Mouse (Mus musculus) mesoderm, embryonic 11.5 days (tissue): Measurements from ENCODE around the gene Olfr309.
"Not testable (repeated sequence)": the region's sequence is repeated elsewhere in the genome, so short reads cannot be mapped to it uniquely, and the experiment has no call there.

ENCODE experiments used
- DNase-seq: peaks from one replicate; pipeline ENCODE4 v3.0.0-alpha.2; 2012; ENCODE audit warnings: low read depth, low spot score

The Olfr309 gene

DNA sequence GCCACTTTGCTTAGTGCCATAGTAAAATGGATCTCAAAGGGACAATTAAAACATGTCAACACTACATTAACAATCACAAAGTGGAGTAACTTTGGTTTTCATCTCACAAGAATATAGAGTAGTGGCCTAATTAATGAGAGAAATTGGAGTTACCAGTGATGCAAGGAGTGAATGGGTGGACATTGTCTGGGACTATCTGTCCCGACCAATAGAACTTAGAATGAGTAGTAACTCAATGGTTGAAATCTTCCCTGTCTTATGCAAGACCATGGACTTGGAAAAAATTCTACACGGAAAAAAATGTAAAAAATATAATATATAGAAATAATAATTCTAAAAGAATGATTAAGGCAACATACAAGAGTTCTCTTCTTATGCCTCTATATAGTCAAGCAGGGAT, at the start of gene Olfr309:
Gene Olfr309 (minus strand): TSS at position 101 of the 400 bp plus-strand sequence.
- no peak for DNase-seq

- DNase-seq, result not testable (repeated sequence)
Observed at GRCm38 (mm10) chr7:86346296-86346695, 32.8 kb upstream of the Olfr309 start.

DNA sequence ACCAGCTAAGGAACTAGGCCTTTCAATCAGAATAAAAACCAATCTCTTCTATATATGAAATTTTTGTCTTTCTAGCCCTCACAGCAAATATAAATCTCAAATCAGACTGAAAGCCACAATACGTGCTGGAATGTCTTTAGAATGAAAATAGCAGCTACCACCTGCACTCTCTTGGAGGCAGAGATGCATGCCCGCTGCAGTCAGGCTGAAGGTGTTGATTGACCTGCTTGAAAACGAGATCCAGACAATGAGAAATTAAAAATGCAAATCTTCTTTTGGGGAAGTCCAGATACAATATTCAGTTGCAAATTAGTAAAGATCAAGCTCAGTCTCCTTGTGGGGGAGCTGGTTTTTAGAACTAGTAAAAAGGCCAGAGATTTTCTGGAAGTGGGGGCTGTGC, 30.7 kb upstream of the Olfr309 start:
- DNase-seq, result no peak

- no peak for DNase-seq
Observed at GRCm38 (mm10) chr7:86342881-86343565, 29.5 kb upstream of the Olfr309 start.

- no peak for DNase-seq
Observed at GRCm38 (mm10) chr7:86337486-86337885, 24.0 kb upstream of the Olfr309 start, which contains the start of gene Olfr307. TSS of gene Olfr307 (minus strand) at chr7:86337586.

DNA sequence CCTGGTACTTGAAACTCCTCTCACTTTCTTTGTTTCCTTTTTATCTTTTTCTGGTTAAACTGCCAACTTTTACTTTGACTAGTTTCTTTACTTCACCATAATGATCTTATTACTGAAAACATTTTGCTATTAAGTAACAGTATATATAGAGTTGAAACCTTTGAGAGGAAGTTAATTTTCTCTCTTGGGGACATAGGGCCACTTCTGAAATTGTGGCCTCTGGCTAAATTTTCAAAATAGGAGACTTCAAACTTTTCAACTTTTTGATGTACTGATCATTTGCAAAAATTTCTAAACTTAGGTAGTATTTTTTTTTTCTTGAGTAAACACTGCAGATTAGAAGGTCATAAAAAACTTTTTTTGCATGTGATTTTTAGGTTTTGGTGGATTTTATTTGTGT, 12.0 kb upstream of the Olfr309 start, which contains the start of gene Olfr308:
Gene Olfr308 (minus strand): TSS at position 101 of the 400 bp plus-strand sequence.
- DNase-seq, result no peak

DNA sequence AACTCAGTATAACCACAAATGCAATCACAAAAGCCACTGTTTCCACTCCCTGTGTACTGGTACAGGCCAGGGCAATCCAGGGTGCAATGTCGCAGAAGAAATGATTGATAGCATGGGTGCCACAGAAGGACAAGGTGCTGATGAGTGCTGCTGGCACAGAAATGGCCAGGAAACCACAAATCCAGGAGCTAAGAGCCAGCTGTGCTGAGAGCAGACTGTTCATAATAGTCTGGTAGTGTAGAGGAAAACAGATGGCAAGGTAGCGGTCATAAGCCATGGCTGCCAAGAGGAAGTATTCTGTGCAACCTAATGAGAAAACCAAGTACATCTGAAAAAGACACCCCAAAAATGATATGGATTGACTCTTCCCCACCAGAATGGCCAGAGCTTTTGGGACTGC, 7.8 kb upstream of the Olfr309 start:
- DNase-seq, result no peak

GRCm38 (mm10) chr7:86277072-86277471, 36.4 kb downstream of the Olfr309 start, which contains the start of gene Olfr310:
TSS of gene Olfr310 (minus strand) at chr7:86277172.
- no peak for DNase-seq
